10 mouse cellular contexts compared by ENCODE assay signal in the genomic region with DNA sequence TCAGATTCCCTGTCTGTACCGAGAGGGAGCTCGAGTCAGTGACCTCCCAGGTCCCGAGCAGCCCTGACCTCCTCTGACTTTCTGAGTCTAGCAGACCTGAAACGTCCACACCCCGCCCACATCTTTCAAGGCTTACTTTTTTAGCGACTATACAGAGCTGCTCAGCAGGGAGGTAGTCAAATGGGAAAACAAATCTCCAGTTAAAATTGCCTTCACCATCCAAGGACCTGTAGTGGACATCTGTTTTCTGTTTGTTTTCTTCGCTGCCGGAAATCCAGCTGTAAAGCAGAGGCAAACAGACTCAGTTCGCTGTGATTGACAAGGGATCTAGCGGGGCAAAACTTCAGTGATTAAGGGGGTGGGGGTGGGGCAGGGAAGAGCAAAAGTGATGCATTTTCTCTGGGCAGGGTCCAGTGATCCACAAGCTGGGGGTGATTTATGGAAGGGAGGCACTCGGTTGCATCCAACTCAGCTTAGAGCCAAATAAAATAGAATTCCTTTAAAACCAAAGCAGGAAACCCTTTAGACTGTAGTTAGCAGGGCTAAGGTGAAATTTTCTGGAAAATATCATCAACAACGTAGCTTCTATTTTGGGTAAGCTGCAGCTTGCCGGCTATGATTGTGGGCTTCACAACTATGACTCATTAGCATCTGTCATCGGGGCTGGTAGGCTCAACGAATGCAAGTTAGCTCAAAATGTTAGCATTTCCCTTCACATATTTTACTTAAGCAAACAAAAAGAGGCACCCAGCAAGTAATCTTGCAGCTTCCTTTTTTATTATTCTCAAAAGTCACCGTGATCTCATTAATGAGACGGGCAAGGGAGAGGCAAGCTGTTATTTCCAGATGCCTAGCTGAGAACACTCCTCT.
DNase-seq lines count a peak whose midpoint lies in the region; ATAC-seq and TF ChIP-seq lines count a peak whose summit lies in the region.
"Had no signal": no experiment of that assay in that cellular context is flagged by ENCODE, and none has a peak within 500 bp of the region (broad histone marks: within the 10 kb centered on the region; RNA-seq: fewer than 3 reads in every experiment).

No protein-coding gene starts in this region.

- no peak overlapping the region for H3K9ac ChIP-seq in heart, embryonic 15.5 days
- no peak overlapping the region for H3K9ac ChIP-seq in embryonic facial prominence, embryonic 15.5 days
- no peak overlapping the region for H3K9ac ChIP-seq in lung, postnatal 0 days (replicated peaks; ENCODE audit: low read depth)
- H3K9ac ChIP-seq: lung, embryonic 14.5 days had no signal

- ATAC-seq in heart, embryonic 15.5 days (replicated peaks; ENCODE audit: insufficient number of reproducible peaks, insufficient read depth, low FRiP score, low read depth): no peak
- ATAC-seq in embryonic facial prominence, embryonic 15.5 days (ENCODE audit: insufficient number of reproducible peaks, low FRiP score, low TSS enrichment, low read depth): no peak
- no peak for ATAC-seq in lung, postnatal 0 days

- peak overlapping the region; percentile 24; the same call in 1 of the 2 replicates for H3K27ac ChIP-seq in heart, embryonic 15.5 days
- H3K27ac ChIP-seq in embryonic facial prominence, embryonic 15.5 days (replicated peaks): peak overlapping the region; percentile 55; the same call in 1 of the 2 replicates
- H3K27ac ChIP-seq in lung, postnatal 0 days (ENCODE audit: low read length): no peak overlapping the region

- H3K36me3 ChIP-seq in heart, embryonic 15.5 days: no peaks in the 10 kb centered on the region
- H3K36me3 ChIP-seq in embryonic facial prominence, embryonic 15.5 days: 0 out of 2 replicates have a peak, but pooled peaks cover 3% of the 10 kb centered on the region
- H3K36me3 ChIP-seq in lung, postnatal 0 days (ENCODE audit: insufficient read depth, low read length): 0 out of 2 replicates have a peak, but pooled peaks cover 17% of the 10 kb centered on the region

- intact Hi-C loops in left cerebral cortex, postnatal 25 days (cut with DNase I): no loop called here

- no peaks in the 10 kb centered on the region for H3K9me3 ChIP-seq in heart, embryonic 15.5 days (replicated peaks)
- H3K9me3 ChIP-seq in embryonic facial prominence, embryonic 15.5 days (replicated peaks): no peaks in the 10 kb centered on the region
- H3K9me3 ChIP-seq in lung, postnatal 0 days (ENCODE audit: low read length): no peaks in the 10 kb centered on the region

- 20% methylated on average over 17 of the region's 17 CpGs for WGBS in heart, embryonic 15.5 days
- WGBS in embryonic facial prominence, embryonic 15.5 days: 12% methylated on average over 17 of the region's 17 CpGs
- 35% methylated on average over 17 of the region's 17 CpGs for WGBS in lung, postnatal 0 days

- H3K4me2 ChIP-seq in heart, embryonic 15.5 days: peak overlapping the region; percentile 15; the same call in 1 of the 2 replicates
- H3K4me2 ChIP-seq in embryonic facial prominence, embryonic 15.5 days (replicated peaks): peak overlapping the region; percentile 28
- no peak overlapping the region for H3K4me2 ChIP-seq in lung, postnatal 0 days (replicated peaks; ENCODE audit: low read depth, low read length)
- H3K4me2 ChIP-seq: lung, embryonic 14.5 days had no signal

- no peak for TF ChIP-seq CTCF in lung, postnatal 0 days (IDR thresholded peaks at IDR 0.05)

- no peak for TF ChIP-seq EP300 in lung, postnatal 0 days (IDR thresholded peaks at IDR 0.05)

- no peak for DNase-seq in heart, adult 8-10 months (ENCODE audit: low spot score)
- DNase-seq in NIH3T3 (ENCODE audit: low read depth): peak; percentile 94
- DNase-seq in left cerebral cortex, postnatal 25 days (ENCODE audit: low spot score in 2 of 2): peak; percentile 44 to 80
- DNase-seq in urinary bladder, postnatal 10 days (ENCODE audit: low spot score): no peak
- no peak for DNase-seq in lung, postnatal 10 days
- no peak for DNase-seq in lung, postnatal 0 days (ENCODE audit: low spot score)
- DNase-seq: lung, embryonic 14.5 days had no signal

- peaks cover 12% of the 10 kb centered on the region for H3K4me1 ChIP-seq in heart, embryonic 15.5 days (replicated peaks)
- H3K4me1 ChIP-seq in embryonic facial prominence, embryonic 15.5 days: peaks cover 18% of the 10 kb centered on the region
- H3K4me1 ChIP-seq in lung, postnatal 0 days (ENCODE audit: insufficient read depth, low read depth, low read length): no peaks in the 10 kb centered on the region

- no peaks in the 10 kb centered on the region for H3K27me3 ChIP-seq in heart, embryonic 15.5 days
- H3K27me3 ChIP-seq in embryonic facial prominence, embryonic 15.5 days: no peaks in the 10 kb centered on the region
- no peaks in the 10 kb centered on the region for H3K27me3 ChIP-seq in lung, postnatal 0 days (replicated peaks; ENCODE audit: insufficient read depth, low read length)

- no peak overlapping the region for H3K4me3 ChIP-seq in heart, embryonic 15.5 days
- no peak overlapping the region for H3K4me3 ChIP-seq in embryonic facial prominence, embryonic 15.5 days (replicated peaks)
- no peak overlapping the region for H3K4me3 ChIP-seq in lung, postnatal 0 days (ENCODE audit: low read depth, low read length)
- H3K4me3 ChIP-seq: erythroblast, embryonic 14.5 days had no signal

Comparison
In these comparisons a context has a peak if more than half of its experiments do, and no peak if none do; other contexts are left out.
1. DNase-seq: peak in NIH3T3 (single experiment) and left cerebral cortex, postnatal 25 days (2 of 2); none in heart, adult 8-10 months (single experiment), urinary bladder, postnatal 10 days (single experiment), lung, postnatal 10 days (single experiment) and lung, postnatal 0 days (single experiment).